ENCODE assay signal across 13 mouse cellular contexts in the genomic region with DNA sequence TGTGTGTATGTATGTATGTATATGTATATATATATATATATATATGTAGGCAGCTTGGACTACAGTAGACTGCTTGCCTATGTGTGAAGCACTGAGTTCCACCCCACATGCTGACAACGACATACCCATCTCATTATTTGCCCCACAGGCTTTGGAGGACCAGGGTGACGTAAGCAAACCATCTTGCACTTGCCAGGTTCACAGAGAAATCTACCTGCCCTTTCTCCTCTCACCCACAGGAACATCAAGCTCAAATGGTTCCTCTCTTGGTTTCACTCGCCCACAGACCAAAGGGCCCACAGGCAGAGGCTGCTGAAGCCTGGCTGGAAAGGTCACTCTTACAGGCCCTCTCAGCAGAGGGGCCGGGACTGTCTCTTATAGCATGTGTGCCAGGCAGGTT.
"Had no signal": no experiment of that assay in that cellular context is flagged by ENCODE, and none has a peak within 500 bp of the region (broad histone marks: within the 10 kb centered on the region; RNA-seq: fewer than 3 reads in every experiment).

No protein-coding gene starts in this region.

- H3K36me3 ChIP-seq: limb, embryonic 10.5 days had no signal

- H3K9me3 ChIP-seq: limb, embryonic 10.5 days had no signal

- ATAC-seq: midbrain, embryonic 16.5 days had no signal

- H3K27me3 ChIP-seq: megakaryocyte, embryonic 14.5 days had no signal

- H3K4me3 ChIP-seq: limb, embryonic 10.5 days; megakaryocyte, embryonic 14.5 days had no signal

- H3K27ac ChIP-seq: limb, embryonic 10.5 days had no signal

- H3K9ac ChIP-seq: lung, embryonic 14.5 days had no signal

- DNase-seq: kidney, adult 2 months; kidney, postnatal 36 days; layer of hippocampus, adult 9-11 months; lung, embryonic 14.5 days; lung, postnatal 10 days; right cerebral cortex, adult 18-20 months; right cerebral cortex, postnatal 25 days; thymus, postnatal 4 days had no signal

- H3K4me2 ChIP-seq: liver, embryonic 11.5 days; lung, embryonic 14.5 days; midbrain, embryonic 11.5 days had no signal
